Mouse (Mus musculus) hindbrain, embryonic 14.5 days (tissue): ENCODE results near the gene Isoc2b. TPM values are rescaled to one million over a fixed set of nuclear protein-coding genes. Genes with fewer than 3 reads are reported as not detected.

ENCODE experiments used
- ATAC-seq: fragments of 200-750 bp; cut with Nextera tagmentation; 2 replicates; pipeline ENCODE4 v1.8.0; 2017; ENCODE audit warnings: moderate number of reproducible peaks, mild to moderate bottlenecking, moderate TSS enrichment, moderate library complexity; ENCODE audit not compliant: low FRiP score
- DNase-seq: peaks from one replicate; pipeline ENCODE4 v3.0.0-alpha.2; 2015; ENCODE audit warnings: low spot score
- H3K27ac ChIP-seq: fragments of 300-500 bp; sonication (generic); 2 replicates; pipeline ENCODE4 v1.5.1; 2014; ENCODE audit warnings: mild to moderate bottlenecking, moderate library complexity
- H3K27me3 ChIP-seq: fragments of 300-500 bp; sonication (generic); 2 replicates; pipeline ENCODE4 v1.6.1; 2014; ENCODE audit warnings: mild to moderate bottlenecking, low read length, mixed read lengths; ENCODE audit not compliant: control insufficient read depth, insufficient read depth
- H3K36me3 ChIP-seq: fragments of 300-500 bp; sonication (generic); replicated peaks from 2 replicates; pipeline ENCODE4 v1.6.1; 2014; ENCODE audit not compliant: control insufficient read depth, insufficient read depth
- H3K4me1 ChIP-seq: fragments of 300-500 bp; sonication (generic); replicated peaks from 2 replicates; pipeline ENCODE4 v1.6.1; 2014; ENCODE audit warnings: antibody characterized with exemption, low read length, mixed read lengths; ENCODE audit not compliant: control insufficient read depth, insufficient read depth
- H3K4me2 ChIP-seq: fragments of 300-500 bp; sonication (generic); replicated peaks from 2 replicates; pipeline ENCODE4 v1.6.1; 2014; ENCODE audit warnings: mild to moderate bottlenecking, moderate library complexity
- H3K4me3 ChIP-seq: fragments of 300-500 bp; sonication (generic); replicated peaks from 2 replicates; pipeline ENCODE4 v1.5.1; 2014; ENCODE audit warnings: mild to moderate bottlenecking, low read length
- H3K9ac ChIP-seq: fragments of 300-500 bp; sonication (generic); 2 replicates; pipeline ENCODE4 v1.6.1; 2014
- H3K9me3 ChIP-seq: fragments of 300-500 bp; sonication (generic); 2 replicates; pipeline ENCODE4 v1.6.1; 2016; ENCODE audit warnings: low read length; ENCODE audit not compliant: control insufficient read depth
- WGBS: fragments of 180-500 bp; shearing (Covaris S2); extraction: QIAGEN DNeasy Blood & Tissue Kit; methylation state at CpG from one replicate; pipeline ENCODE4 v1.1.7; 2014; 5-methylcytosine and 5-hydroxymethylcytosine counted together
- polyA plus RNA-seq: library from polyadenylated mRNA; unstranded; fragments of >200 nt; fragmentation: Nextera tagmentation; extraction: Ambion mirVana; gene quantifications from 2 replicates; pipeline ENCODE4 v1.2.1, GENCODE M21; 2014

Gene Isoc2b
- polyA plus RNA-seq, 1 experiment from 2014 or later, result 3.7 TPM

DNA sequence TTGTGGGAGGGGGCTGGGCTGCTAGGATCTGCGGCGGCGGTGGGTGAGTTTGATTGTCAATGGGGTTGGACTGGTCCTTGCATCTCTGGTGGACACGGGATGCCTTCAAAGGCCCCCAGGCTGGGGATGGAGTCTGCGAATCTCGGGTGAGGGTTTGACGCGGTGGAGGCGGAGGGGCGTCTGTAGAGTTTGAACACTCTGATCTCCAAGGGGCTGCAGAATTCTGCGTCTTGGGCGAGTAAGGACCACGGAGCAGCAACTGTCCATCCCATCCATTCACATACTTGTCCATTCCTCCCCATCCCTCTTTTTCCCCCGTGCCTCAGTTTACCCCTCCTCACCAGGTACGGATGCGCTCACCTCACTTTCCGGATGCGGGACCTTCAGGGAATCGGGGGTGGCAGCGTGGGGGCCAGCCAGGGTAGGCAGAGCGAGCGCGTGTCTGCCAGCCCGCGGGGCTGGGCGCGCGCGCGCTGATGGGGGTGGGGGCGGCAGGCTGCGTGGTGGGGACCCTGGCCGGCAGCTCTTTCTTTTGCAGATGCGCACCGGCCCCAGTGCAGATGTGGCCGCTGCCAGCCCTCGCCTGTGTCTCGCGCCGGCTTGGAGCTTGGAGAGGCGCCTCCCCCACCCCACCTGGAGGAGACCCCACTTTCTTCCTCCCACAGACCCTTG lies 25.7 kb downstream of the Isoc2b start, which contains the start of gene Shisa7:
Shisa7 (minus strand) TSS at position 452 of the 672 bp plus-strand sequence.
- peak within 1 kb of the TSS; percentile 65 for H3K4me2 ChIP-seq
- DNase-seq (no peak), ATAC-seq (peak; percentile 78)
- no peaks in the 10 kb centered on the region for H3K27me3 ChIP-seq
- H3K4me3 ChIP-seq, result peak within 1 kb of the TSS; percentile 64
- H3K9me3 ChIP-seq, result no peaks in the 10 kb centered on the region
- H3K27ac ChIP-seq, result peak within 1 kb of the TSS; percentile 80
- WGBS, result under 1% methylated on average over 41 of the region's 41 CpGs
- no peaks in the 10 kb centered on the region for H3K36me3 ChIP-seq
- H3K4me1 ChIP-seq, result peaks cover 18% of the 10 kb centered on the region
- H3K9ac ChIP-seq, result peak within 1 kb of the TSS; percentile 64

GRCm38 (mm10) chr7:4843604-4844244 lies 26.3 kb downstream of the Isoc2b start:
- WGBS, result 1% methylated on average over 34 of the region's 34 CpGs
- peak overlapping the region; percentile 64 for H3K4me3 ChIP-seq
- peak; percentile 53 for ATAC-seq

GRCm38 (mm10) chr7:4842634-4843131 lies 27.4 kb downstream of the Isoc2b start:
- under 1% methylated on average over 16 of the region's 16 CpGs for WGBS

More at GRCm38 (mm10) chr7:4843604-4844244, 26.3 kb downstream of the Isoc2b start:
- no peaks in the 10 kb centered on the region for H3K36me3 ChIP-seq
- peak overlapping the region; percentile 64 for H3K9ac ChIP-seq
- peak overlapping the region; percentile 80 for H3K27ac ChIP-seq
- H3K27me3 ChIP-seq, result no peaks in the 10 kb centered on the region
- no peaks in the 10 kb centered on the region for H3K9me3 ChIP-seq
- H3K4me1 ChIP-seq, result peaks cover 18% of the 10 kb centered on the region
- DNase-seq, result peak; percentile 78
- H3K4me2 ChIP-seq, result peak overlapping the region; percentile 65

GRCm38 (mm10) chr7:4842077-4842476 lies 28.0 kb downstream of the Isoc2b start:
- DNase-seq (no peak), ATAC-seq (0 out of 2 replicates have a peak, but pooled peaks have one; percentile 0)
- peak overlapping the region; percentile 64 for H3K4me3 ChIP-seq
- H3K9ac ChIP-seq, result peak overlapping the region; percentile 64
- H3K27ac ChIP-seq, result peak overlapping the region; percentile 80
- no peaks in the 10 kb centered on the region for H3K36me3 ChIP-seq
- peak overlapping the region; percentile 65 for H3K4me2 ChIP-seq
- peaks cover 20% of the 10 kb centered on the region for H3K4me1 ChIP-seq
- no peaks in the 10 kb centered on the region for H3K9me3 ChIP-seq
- H3K27me3 ChIP-seq, result no peaks in the 10 kb centered on the region
- 45% methylated on average over 5 of the region's 5 CpGs for WGBS

More at GRCm38 (mm10) chr7:4842634-4843131, 27.4 kb downstream of the Isoc2b start:
- DNase-seq (no peak), ATAC-seq (peak; percentile 72)
- peak overlapping the region; percentile 64 for H3K4me3 ChIP-seq
- H3K4me2 ChIP-seq, result peak overlapping the region; percentile 65
- H3K9me3 ChIP-seq, result no peaks in the 10 kb centered on the region
- peaks cover 20% of the 10 kb centered on the region for H3K4me1 ChIP-seq
- peak overlapping the region; percentile 64 for H3K9ac ChIP-seq
- H3K27ac ChIP-seq, result peak overlapping the region; percentile 80
- no peaks in the 10 kb centered on the region for H3K36me3 ChIP-seq
- no peaks in the 10 kb centered on the region for H3K27me3 ChIP-seq

DNA sequence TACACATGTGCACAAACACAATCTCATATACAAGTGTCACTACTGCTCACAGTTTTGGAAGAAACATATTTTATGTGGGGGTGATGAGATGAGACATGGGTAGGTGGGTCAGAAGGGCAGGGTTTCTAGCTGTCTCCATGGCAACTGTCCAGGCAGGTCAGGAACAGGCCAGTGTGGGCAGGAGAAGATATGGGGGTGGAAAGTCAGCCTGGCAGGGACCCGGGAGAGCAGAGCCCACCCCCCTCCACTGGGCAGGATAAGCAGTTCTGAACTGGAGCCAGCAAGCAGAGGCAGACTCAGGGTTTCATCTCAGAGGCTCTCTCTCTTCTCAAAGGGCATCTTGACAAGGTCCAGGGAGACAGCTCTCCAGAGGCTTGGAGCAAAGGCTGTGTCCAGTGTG lies 32.4 kb downstream of the Isoc2b start:
- H3K36me3 ChIP-seq, result 0 out of 2 replicates have a peak, but pooled peaks cover 8% of the 10 kb centered on the region
- H3K27ac ChIP-seq, result no peak overlapping the region
- H3K9ac ChIP-seq, result no peak overlapping the region
- WGBS, result 14% methylated on average over 1 of the region's 1 CpGs
- no peak for DNase-seq
- H3K27me3 ChIP-seq, result peaks cover 6% of the 10 kb centered on the region
- no peak overlapping the region; the same call in 1 of the 2 replicates for H3K4me2 ChIP-seq
- ATAC-seq, result no peak
- H3K9me3 ChIP-seq, result no peaks in the 10 kb centered on the region
- H3K4me1 ChIP-seq, result peaks cover 15% of the 10 kb centered on the region
- peak overlapping the region; percentile 57; the same call in 1 of the 2 replicates for H3K4me3 ChIP-seq

DNA sequence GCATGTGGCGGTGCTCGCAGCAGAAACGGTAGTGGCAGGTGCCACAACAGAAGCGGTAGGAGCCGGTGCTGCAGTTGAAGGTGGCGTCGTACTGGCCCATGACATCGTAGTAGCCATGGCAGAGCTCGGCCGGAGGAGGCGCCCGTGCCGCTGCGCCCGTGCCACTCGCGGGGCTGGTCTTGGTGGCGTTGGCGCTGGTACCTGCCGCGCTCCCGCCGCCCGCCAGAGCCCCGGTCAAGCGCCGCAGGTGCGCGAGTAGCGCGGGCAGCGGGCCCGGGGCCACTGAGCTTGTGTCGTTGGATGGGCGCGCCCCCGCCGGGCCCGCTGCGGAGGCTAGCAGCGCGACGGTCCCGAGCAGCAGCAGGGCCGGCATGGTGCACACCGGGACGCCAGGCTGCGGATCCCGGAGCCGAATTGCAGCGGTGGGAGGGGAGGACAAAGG lies 33.7 kb downstream of the Isoc2b start:
- no peaks in the 10 kb centered on the region for H3K9me3 ChIP-seq
- peaks cover 13% of the 10 kb centered on the region for H3K27me3 ChIP-seq
- peak overlapping the region; percentile 57 for H3K4me3 ChIP-seq
- DNase-seq, result peak; percentile 71
- H3K27ac ChIP-seq, result peak overlapping the region; percentile 93
- peaks cover 8% of the 10 kb centered on the region; the same call in 1 of the 2 replicates for H3K36me3 ChIP-seq
- WGBS, result under 1% methylated on average over 51 of the region's 51 CpGs
- H3K9ac ChIP-seq, result peak overlapping the region; percentile 80
- peak; percentile 91 for ATAC-seq
- H3K4me1 ChIP-seq, result 0 out of 2 replicates have a peak, but pooled peaks cover 3% of the 10 kb centered on the region
- H3K4me2 ChIP-seq, result peak overlapping the region; percentile 84

GRCm38 (mm10) chr7:4835631-4836327 lies 34.3 kb downstream of the Isoc2b start:
- Histone ChIP-seq H3K9me3 (no peaks in the 10 kb centered on the region), H3K4me3 (peak overlapping the region; percentile 57), H3K4me2 (peak overlapping the region; percentile 84), H3K36me3 (peaks cover 8% of the 10 kb centered on the region; the same call in 1 of the 2 replicates), H3K27ac (peak overlapping the region; percentile 93), H3K9ac (peak overlapping the region; percentile 80), H3K27me3 (peaks cover 13% of the 10 kb centered on the region), H3K4me1 (0 out of 2 replicates have a peak, but pooled peaks cover 3% of the 10 kb centered on the region)
- 3% methylated on average over 33 of the region's 34 CpGs for WGBS
- ATAC-seq (peak; percentile 64), DNase-seq (no peak)

- H3K9ac ChIP-seq, result no peak overlapping the region
- H3K4me2 ChIP-seq, result no peak overlapping the region
- peaks cover 43% of the 10 kb centered on the region for H3K36me3 ChIP-seq
- no peak overlapping the region for H3K4me3 ChIP-seq
- ATAC-seq (no peak), DNase-seq (no peak)
- no peaks in the 10 kb centered on the region for H3K9me3 ChIP-seq
- peaks cover 13% of the 10 kb centered on the region for H3K27me3 ChIP-seq
- H3K27ac ChIP-seq, result no peak overlapping the region
- 9% methylated on average over 12 of the region's 12 CpGs for WGBS
- no peaks in the 10 kb centered on the region for H3K4me1 ChIP-seq
Observed at GRCm38 (mm10) chr7:4830476-4830875, 39.6 kb downstream of the Isoc2b start.
